In genomic region chr12:111089145-111089544, GRCm38 (mm10) we compare ENCODE assay signal across 9 mouse cellular contexts. TPM values are rescaled to one million over a fixed set of nuclear protein-coding genes. Genes with fewer than 3 reads are reported as not detected.
DNase-seq lines count a peak whose midpoint lies in the region; ATAC-seq and TF ChIP-seq lines count a peak whose summit lies in the region.
"Had no signal": no experiment of that assay in that cellular context is flagged by ENCODE, and none has a peak within 500 bp of the region (broad histone marks: within the 10 kb centered on the region; RNA-seq: fewer than 3 reads in every experiment).

No protein-coding gene starts in this region.

- H3K4me2 ChIP-seq in hindbrain, embryonic 14.5 days (replicated peaks), result no peak overlapping the region

- peak; percentile 11; the same call in 1 of the 2 replicates for ATAC-seq in hindbrain, embryonic 14.5 days (ENCODE audit: low FRiP score)
- ATAC-seq in cerebellum, adult (ENCODE audit: insufficient number of reproducible peaks, low FRiP score, low TSS enrichment), result no peak

- no peaks in the 10 kb centered on the region for H3K9me3 ChIP-seq in hindbrain, embryonic 14.5 days (ENCODE audit: control insufficient read depth, low read length)

- intact Hi-C loops in left cerebral cortex, adult 2 months (cut with DNase I), result loop anchor here (2.0 to 5.0 kb wide), 2 partner anchors 74 to 163 kb away; no protein-coding TSS in a partner anchor
- intact Hi-C loops in left cerebral cortex, postnatal 36 days (cut with DNase I), result loop anchor here (5.0 kb wide), 3 partner anchors 47 to 163 kb away; partner anchors contain the start of gene Traf3

- no peaks in the 10 kb centered on the region for H3K27me3 ChIP-seq in hindbrain, embryonic 14.5 days (ENCODE audit: control insufficient read depth, insufficient read depth, low read length)

- no peak for TF ChIP-seq CTCF in left cerebral cortex, adult 2 months (IDR thresholded peaks at IDR 0.05)

- no peak for DNase-seq in left cerebral cortex, adult 2 months (ENCODE audit: extremely low spot score in 1 of 2, low spot score in 2 of 2)
- DNase-seq in left cerebral cortex, postnatal 36 days (ENCODE audit: low spot score in 2 of 2), result no peak
- peak; percentile 36 for DNase-seq in fibroblast of lung, adult 2 months (ENCODE audit: low read depth)
- DNase-seq in hindbrain, embryonic 14.5 days (ENCODE audit: low spot score), result no peak
- peak; percentile 34 for DNase-seq in lung, postnatal 14 days
- DNase-seq in layer of hippocampus, adult 8-10 months (ENCODE audit: low spot score in 2 of 2), result no peak
- DNase-seq in c-Kit-positive CD71-positive TER-119-positive erythroid progenitor cells, embryonic 14.5 days (ENCODE audit: low spot score), result no peak
- DNase-seq: cerebellum, adult 8-10 months had no signal

- no peak overlapping the region for H3K9ac ChIP-seq in hindbrain, embryonic 14.5 days

- H3K4me3 ChIP-seq in left cerebral cortex, adult 2 months, result no peak overlapping the region
- H3K4me3 ChIP-seq in hindbrain, embryonic 14.5 days (replicated peaks; ENCODE audit: low read length), result no peak overlapping the region

- peaks cover 11% of the 10 kb centered on the region; the same call in 1 of the 2 replicates for H3K4me1 ChIP-seq in hindbrain, embryonic 14.5 days (replicated peaks; ENCODE audit: control insufficient read depth, insufficient read depth, low read length)

- H3K36me3 ChIP-seq in hindbrain, embryonic 14.5 days (replicated peaks; ENCODE audit: control insufficient read depth, insufficient read depth), result no peaks in the 10 kb centered on the region

- peak overlapping the region; percentile 85 for H3K27ac ChIP-seq in left cerebral cortex, adult 2 months
- H3K27ac ChIP-seq in hindbrain, embryonic 14.5 days, result no peak overlapping the region

- WGBS in hindbrain, embryonic 14.5 days, result 66% methylated on average over 7 of the region's 7 CpGs

RNA-seq across cellular contexts. Expression of gene Rcor1, which starts 50.0 kb away (rescaled TPM):
- total RNA-seq in left cerebral cortex, adult 2 months (2021), result 10 to 100 TPM; 16.2 to 19.8 TPM
- 10 to 100 TPM; 14.5 to 18.7 TPM for total RNA-seq in left cerebral cortex, postnatal 36 days (2021)
- 6.6 and 6.8 TPM in 2 replicates for polyA plus RNA-seq in hindbrain, embryonic 14.5 days (2014; fragmentation: Nextera tagmentation; extraction: Ambion mirVana)
- 10 to 100 TPM; 14.9 to 19.8 (median 17.1) TPM for total RNA-seq in layer of hippocampus, adult 8-10 months (2022)

Comparison
In these comparisons a context has a peak if more than half of its experiments do, and no peak if none do; other contexts are left out.
1. DNase-seq: peak in fibroblast of lung, adult 2 months (single experiment) and lung, postnatal 14 days (single experiment); none in left cerebral cortex, adult 2 months (0 of 2), left cerebral cortex, postnatal 36 days (0 of 2), hindbrain, embryonic 14.5 days (single experiment), layer of hippocampus, adult 8-10 months (0 of 2) and c-Kit-positive CD71-positive TER-119-positive erythroid progenitor cells, embryonic 14.5 days (single experiment).